Mouse (Mus musculus): ENCODE measurements around the gene Pfkfb2. TPM values are rescaled to one million over a fixed set of nuclear protein-coding genes. Genes with fewer than 3 reads are reported as not detected.

The Pfkfb2 gene
- 21.9 and 22.9 TPM in 2 replicates for polyA plus RNA-seq (2012; rRNA removed)

DNA sequence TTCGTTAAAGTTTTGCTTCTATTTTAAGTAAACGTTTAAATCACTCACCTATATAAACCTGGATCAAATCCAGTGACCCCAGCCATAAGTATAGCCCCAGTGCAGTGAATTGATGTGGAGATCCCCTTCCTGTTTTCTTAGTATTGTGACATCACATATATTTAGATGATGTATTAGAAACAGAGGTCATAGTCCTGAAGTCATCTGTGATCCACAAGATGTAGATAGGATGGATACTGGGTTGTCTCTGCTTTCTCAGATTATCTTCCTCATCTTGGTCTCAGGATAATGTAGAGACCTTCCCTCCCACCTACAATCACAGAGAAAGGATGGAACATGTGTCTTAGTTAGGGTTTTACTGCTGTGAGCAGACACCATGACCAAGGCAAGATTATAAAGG lies at the start of gene Pfkfb2:
Gene Pfkfb2, minus strand, starts transcription at position 101 of the 400 bp plus-strand sequence.
- no peak for DNase-seq (ENCODE audit: low spot score)

DNA sequence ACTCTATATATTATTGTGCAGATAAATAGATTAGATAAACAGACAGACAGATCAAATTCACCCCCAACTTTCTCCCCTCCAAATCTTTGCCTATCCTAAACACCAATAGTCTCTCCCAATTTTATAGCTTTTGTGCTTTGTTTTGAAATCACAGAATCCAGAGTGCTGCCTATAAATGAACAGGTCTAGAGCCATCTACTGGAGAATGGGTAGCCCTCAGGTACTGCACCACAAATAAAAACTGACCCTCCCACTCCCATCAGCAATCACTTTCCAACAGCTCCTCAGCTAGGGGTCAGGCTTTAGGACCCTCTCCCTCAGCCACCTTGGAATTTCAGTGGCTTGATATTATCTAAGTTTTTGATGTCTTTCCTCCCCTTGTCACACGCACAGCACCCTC lies 47.6 kb upstream of the Pfkfb2 start:
- no peak for DNase-seq (ENCODE audit: low spot score)

DNA sequence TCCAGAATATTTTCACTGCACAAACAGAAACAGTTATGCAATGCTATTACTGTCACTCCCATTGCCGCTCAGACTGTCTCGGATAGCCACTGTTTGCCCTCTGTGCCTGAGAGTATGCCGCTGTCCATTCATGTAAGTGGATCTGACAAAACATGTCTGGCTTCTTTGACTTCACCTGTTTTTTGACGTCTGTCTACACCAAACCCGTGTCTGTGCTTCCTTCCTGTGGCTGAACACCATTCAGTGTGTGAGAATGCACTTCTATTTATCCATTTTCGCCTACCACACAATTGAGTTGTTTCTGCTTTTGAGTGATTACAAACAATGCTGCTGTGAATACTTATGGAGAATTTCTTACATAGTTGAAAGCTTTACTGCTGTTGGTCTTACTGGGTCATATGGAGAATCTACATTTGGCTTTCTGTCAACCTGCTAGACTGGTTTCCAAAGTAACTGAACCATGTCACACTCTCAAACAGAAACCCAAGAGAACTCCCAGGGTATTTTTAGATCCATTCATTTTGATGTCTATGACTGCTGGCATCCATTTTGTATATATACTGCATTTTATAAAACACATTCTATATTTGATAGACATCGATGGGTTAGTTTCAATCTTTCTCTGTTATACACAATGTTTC lies 46.8 kb upstream of the Pfkfb2 start:
- no peak for DNase-seq (ENCODE audit: low spot score)

DNA sequence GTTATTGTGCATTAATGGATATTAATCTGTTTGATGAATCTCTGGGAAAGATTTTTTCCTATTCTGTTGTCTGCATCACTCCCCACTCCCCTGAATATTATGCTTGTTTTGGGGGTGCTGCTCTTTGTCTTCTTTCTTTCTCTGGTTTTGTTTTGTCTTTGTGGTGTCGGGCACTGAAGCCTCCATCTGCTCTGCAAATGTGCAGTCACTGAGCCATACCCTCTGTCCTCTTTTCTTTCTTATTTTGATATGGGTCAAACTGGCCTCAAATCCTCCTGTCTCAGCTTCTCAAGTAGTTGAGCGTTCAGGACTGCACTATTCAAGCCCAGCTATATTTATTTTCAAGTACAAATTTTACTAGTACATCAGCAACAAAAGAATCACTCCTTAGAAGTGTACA lies 46.2 kb upstream of the Pfkfb2 start:
- DNase-seq (ENCODE audit: low spot score) = no peak

DNA sequence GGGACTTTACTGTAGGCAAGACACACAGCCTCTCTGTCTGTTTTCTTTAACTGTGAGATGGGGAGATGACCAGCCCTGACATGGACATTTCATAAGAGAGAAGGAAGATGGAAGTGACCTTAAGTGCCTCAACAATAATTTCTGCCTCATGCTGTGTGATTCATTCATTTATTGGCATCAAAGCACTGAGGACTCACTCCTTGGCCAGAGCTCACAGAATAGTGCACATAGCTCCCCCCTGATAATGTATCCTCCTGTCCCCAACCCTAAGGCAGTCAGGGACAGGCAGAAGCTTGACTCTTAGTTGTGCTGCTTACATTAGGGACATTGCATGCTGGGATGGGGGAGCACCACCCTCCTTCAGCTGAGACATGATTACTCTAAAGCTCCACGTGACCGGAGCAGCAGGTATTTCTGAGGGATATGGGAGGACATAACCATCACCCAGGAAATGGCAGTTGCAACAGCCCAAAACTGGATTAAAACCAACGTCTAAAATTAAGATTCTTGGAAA lies 42.0 kb upstream of the Pfkfb2 start:
- no peak for DNase-seq (ENCODE audit: low spot score)

DNA sequence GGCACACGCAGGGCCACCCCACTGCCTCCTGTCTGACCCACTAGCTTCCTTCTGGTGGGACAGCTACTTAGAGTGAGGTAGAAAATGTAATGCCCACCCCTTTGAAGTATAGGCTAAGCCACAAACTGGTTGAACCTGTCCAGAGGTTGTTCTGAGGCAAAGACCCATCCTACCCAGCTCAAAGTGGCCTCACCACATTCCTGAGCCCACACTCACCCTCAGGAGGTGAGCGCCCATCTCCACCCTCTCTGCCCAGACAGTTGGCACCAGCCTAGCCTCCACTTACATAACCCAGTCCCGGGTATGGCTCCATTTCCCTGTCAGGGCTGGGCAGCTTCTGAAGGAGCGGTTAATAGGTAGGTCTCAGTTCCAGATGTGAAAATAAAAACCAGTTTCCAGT lies 41.4 kb upstream of the Pfkfb2 start:
- no peak for DNase-seq (ENCODE audit: low spot score)

DNA sequence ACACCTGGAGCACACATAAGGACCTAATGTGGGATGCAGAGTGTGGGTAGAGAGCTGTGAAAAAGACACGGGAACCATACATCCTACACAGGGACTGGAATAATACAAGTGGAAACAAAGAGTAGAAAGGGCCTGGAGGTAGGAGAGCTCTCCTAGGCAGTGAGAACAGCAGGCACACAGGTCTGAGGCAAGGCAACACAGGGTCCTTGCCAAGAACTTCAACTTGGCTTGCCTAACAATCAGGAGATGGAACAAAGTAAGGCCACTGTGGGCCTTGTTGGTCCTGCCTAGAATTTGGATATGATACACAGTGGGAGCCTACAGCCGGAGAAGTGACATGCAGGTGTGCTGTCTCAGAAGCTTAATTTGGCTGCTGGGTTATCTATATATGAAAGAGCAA lies 40.9 kb upstream of the Pfkfb2 start:
- no peak for DNase-seq (ENCODE audit: low spot score)

DNA sequence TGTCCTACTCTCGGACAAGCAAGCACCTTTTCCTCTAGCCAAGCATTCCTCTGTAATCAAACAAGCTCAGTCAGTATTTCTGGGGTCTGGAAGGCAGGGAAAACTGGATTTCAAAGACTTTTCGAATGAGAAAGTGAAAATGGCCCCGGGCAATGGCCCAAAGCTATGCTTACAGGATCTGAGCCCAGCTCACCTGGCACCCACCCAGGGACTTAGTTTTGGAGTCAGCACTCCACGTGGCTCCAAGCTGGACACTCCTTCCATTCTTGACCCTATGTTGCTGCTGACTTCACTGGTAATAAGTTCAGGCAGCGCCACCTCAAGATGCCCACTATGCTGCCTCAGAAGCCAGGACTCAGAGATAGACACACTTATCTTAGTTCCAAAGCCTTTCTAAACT lies 38.0 kb upstream of the Pfkfb2 start:
- no peak for DNase-seq (ENCODE audit: low spot score)

DNA sequence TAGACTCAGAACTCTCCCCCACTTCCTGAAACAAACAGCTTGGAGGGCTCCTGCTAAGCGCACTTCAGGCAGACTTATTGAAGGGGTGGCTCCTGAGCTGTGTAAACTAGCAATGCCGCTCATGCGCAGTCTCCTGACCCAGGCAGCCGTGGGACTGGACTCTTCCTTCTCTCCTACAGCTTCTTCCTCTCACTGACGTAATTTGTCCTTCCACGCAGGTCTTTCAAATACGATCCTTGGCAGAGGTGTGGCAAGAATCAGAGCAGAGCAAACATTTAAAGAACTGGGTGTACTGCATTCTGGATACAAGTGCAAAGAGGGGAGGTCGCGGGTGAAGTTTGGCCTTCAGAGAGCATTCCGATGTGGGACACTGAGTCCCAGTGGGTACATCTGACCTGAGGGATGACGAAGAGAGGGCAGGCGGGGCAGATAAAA lies 35.0 kb upstream of the Pfkfb2 start:
- DNase-seq (ENCODE audit: low spot score) = no peak

DNA sequence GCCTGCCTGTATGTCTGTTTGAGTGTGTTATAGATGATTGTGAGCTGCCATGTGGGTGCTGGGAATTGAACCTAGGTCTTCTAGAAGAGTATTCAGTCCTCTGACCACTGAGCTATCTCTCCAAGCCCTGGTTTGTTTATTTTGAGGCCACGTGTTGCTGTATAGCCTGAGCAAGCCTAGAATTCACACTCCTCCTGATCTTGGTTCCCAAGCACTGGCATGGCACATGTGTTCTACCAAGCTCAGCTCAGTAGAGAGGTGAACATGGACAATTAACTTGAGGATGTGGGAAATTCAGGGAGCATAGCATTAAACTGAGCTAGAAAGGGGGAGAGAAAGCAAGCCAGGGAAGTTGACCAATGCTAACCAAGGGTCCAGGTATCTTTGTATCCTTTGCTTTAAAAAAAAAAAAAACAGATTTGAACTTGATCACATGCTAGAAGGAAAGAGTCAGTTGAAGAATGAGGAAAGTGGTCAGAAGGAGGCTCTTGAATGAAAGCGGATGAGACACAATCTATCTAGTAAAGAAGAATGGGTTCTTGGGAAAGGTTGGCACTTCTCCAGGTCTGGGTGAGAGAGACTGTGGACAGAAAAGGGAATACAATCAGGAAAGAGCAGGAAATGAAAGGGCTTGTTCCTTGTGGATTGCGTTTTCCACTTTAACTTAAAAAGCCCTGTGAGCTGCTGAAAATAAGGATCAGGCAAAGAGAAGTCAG lies 33.1 kb upstream of the Pfkfb2 start:
- no peak for DNase-seq (ENCODE audit: low spot score)

DNA sequence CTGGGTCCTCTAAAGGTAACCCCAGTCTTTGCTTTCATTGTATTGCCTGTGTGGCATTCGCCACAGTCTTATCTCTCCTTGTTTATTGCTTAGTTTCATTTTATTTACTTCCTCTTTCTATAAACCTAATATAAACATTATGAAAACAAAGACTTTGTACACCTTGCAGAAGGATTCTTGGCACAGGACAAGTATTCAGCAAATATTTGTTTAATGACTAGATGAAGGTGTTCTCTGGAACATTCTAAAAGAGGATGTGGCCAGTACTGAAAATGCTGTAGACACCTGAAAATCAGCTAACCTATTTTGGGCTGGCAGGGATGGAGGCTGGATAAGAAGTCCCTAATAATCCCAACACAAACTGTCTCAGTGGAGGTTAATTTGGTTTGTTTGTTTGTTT lies 32.5 kb upstream of the Pfkfb2 start:
- DNase-seq (ENCODE audit: low spot score) = no peak

DNA sequence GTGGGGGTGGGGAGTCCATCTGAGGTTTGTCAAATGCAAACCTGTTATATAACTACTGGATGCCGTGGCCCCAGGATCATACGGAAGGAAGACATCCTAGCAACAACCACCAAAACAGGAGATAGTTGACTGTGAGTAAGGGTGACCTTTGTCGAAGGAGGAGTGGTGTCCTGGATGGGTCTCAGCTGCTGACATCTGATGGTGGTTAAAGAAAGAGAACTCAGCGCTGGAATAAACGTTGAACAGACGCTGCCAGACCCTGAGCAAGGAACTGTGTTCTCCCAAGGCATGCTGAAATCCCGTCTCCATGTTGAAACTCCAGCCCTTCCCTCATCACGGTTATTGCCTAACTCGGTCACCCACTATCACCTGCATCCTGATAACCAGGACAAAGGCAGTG lies 30.6 kb upstream of the Pfkfb2 start:
- DNase-seq (ENCODE audit: low spot score) = no peak

DNA sequence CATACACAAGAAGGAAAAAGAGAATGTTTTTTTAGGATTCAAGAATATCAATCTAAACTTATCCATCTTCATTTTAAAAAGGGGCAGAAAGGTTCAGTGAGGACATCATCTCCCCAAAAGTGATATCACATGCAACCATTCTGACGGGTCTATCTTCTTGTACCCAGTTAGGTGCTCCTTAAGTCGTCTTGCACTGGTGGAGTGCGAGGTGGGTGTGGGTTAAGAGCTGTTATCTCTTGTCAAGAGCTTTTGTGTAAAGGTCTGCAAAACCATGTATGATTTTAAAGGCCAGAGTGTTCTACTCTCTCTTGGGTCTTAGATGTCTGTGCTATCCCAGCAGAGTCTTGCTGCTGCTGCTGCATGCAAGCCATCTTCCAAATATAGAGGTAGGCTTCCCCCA lies 17.8 kb upstream of the Pfkfb2 start:
- no peak for DNase-seq (ENCODE audit: low spot score)

DNA sequence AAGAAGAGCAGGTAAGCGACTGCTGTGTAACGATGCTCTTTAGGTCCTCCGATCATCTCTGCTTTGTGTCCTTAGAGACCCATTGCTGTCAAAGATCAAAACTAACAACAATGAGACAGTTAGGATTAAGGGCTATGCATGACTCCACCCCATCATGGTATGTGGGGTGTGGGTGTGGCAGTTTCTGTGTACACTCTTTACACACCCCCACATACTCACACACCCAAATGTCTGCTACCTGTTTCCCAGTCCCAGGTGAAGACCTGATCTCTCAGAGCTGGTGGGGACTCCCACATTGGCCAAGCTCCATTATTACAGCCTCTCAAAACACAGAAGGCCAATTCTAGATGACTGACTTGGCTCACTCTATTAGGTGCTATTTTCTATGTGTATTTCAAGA lies 16.5 kb upstream of the Pfkfb2 start:
- DNase-seq (ENCODE audit: low spot score) = no peak

DNA sequence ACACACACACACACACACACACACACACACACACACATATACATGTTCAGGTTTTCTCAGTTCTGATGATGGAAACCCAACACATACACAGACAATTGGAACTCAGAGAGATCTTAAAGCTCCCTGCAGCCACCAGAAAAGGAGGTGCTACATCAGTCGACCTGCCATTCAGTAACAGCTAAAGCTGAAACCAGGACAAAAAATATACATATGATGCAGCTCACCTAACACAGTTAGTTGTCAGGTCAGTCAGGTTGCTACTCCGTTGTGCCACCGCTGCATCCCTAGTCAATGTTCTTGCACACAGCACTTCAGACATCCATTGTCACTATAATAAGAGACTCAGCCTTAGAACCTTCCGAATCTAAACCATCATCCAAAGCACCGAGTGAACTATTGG lies 15.9 kb upstream of the Pfkfb2 start:
- no peak for DNase-seq (ENCODE audit: low spot score)

DNA sequence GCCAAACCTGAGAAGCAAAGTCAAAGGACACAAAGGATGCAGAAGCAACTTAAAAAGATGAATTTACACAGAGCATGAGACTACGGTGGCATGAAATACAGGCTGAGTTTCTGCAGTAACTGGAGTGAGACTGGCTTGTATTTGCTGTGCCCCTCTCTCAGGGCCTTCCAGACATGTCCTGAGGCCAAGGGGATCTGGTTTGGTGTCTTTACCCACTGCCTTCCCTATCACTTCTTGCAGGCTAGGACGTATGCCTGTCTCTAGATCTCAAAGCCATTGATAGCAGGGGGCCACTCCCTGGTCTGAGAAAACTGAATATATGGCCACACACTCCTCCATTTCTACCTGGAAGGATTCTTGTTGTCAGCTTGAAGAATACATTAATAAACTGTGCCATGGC lies 15.2 kb upstream of the Pfkfb2 start:
- DNase-seq (ENCODE audit: low spot score) = no peak

DNA sequence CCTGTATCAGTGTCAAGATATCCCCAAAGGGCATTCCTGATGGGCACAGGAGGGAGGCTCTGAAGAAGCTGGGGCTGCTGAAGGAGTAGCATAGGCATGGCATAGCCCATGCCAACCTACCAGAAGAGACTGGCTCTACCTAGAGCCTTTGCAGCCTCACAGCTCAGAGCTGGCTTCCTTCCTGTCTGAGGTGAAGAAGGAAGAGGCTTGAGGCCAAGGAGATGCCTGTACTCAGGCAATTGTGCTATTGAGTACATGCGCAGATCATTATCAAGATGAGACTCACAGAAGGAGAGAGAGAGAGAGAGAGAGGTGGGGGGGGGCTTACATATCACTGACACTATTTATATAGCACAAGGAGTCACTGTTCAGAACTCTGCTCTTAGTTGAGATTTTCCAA lies 14.7 kb upstream of the Pfkfb2 start:
- DNase-seq (ENCODE audit: low spot score) = no peak

DNA sequence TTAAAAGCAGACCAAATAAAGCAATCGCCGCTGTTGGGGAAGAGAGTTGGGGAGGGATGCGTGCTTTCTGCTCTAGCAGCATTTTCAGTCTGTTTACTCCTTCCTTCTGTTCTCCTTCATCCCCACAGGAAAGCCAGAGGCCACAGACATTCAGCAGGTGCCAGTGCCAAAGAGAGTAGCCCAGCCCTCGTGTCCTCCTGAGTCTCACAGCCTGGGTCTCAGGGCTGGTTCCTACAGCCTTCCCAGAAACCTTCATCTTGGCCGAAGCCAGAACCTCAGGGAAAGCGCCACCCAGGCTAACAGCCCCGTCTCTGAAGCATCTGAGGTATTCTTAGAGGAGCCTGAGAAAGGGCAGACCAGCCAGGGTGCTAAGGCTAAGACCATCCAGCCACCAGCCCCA lies 13.1 kb upstream of the Pfkfb2 start:
- DNase-seq (ENCODE audit: low spot score) = no peak

DNA sequence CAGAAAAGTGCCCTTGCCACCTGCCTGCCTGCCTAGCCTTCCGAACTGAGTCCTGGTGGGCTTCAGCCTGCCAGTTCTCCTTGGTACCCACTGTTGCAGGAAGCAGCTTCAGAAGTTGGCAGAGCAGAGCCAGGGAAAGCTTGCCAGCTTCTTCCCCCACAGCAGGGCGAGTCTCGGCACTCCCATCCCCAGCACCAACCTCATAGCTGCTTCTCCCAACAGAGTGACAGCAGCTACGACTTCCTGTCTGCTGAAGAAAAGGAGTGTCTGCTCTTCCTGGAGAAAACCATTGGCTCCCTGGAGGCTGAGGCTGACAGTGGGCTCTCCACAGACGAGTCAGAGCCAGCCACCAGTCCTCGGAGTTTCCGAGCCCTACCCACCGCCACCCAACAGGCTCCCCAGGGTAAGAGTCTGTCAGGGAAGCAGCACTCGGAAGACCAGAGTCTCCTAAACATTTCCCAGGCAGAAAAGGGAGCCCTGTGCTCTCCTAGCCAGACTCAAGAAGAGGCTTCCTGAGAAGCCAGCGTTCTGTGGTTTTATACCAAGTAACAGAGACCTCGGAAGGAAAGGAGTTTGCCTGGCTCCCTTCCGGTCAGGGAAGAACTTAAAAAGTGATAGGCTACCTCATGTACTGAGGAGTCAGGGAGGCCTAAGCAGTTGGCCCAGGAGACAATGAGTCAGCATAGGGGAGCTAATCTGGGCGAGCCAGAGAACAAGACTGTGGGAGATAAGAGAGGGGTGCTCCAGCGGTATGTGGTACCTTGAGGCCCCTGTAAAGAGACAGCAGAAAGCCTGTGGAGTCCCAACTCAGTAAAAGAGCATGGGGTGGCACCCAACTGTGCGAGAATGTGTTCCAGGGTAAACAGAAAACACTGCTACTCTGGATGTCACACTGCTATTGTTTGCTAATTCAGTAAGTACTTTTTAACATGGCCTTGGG lies 12.0 kb upstream of the Pfkfb2 start:
- no peak for DNase-seq (ENCODE audit: low spot score)

DNA sequence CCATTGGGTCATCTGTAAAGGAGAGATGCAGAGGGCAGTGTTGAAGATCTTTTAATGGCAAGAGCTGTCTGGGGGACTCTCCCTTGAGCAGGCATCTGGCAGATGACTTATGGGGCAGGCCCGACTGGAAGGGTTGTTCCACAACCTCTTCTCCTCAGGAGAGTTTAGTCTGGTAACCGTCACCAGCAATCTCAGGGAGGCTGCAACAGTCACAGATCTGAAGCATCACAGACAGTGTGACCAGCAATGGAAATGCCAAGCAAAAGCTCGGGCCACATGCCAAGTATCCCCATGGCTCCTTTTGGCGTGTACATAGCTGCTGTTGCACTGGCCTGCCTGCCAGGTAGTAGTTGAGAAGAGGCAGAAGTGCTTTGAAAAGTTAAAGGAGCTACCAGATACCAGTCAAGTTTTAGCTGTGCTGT lies 11.2 kb upstream of the Pfkfb2 start:
- no peak for DNase-seq (ENCODE audit: low spot score)

DNA sequence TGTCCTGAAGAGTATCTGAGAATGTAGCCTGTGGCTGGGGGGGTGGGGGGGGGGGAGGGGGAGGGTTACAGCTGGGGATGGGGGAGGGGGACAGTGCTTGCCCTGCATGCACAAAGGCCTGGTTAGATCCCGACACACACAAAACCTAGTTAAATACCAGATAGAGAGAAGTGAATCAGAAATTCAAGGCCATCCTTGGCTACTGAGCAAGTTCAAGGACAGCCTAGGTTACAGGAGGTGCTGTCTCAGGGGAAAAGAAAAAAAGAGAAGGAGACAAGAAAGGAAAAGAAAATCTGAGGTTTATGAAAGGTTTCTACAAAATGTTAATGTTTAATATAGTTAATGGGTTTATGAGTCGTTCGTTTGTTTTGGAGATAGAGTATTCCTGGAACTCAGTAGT lies 10.6 kb upstream of the Pfkfb2 start:
- DNase-seq (ENCODE audit: low spot score) = no peak

DNA sequence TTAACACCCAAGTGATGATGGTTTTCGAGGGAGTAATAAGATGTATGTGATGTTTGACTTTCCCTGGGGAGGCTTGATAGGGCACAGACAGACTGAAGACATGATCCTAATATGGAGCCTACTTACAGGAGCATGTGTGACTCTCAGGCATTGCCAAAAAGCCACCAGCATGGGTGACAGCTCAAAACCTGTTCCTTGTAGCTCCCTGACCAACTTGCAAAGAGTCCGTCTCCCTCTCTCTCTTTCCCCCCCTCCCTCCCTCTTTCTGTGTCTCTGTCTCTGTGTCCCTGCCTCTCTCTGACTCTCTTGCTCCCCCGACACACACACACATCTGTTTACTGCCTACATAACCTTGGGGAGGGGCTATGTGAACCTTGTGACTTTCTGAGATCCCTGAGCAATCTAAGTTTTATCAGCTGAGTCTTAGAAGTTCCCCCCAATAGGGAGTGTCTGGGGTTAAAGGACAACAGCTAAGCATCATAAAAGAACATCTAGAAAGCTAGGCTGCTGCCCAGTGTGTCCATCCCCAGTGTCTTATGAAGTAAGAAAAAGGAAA lies 9.6 kb upstream of the Pfkfb2 start:
- DNase-seq (ENCODE audit: low spot score) = no peak

Data from urinary bladder, adult 2 months (tissue).